ENCODE assay signal across 12 mouse cellular contexts in the genomic region with DNA sequence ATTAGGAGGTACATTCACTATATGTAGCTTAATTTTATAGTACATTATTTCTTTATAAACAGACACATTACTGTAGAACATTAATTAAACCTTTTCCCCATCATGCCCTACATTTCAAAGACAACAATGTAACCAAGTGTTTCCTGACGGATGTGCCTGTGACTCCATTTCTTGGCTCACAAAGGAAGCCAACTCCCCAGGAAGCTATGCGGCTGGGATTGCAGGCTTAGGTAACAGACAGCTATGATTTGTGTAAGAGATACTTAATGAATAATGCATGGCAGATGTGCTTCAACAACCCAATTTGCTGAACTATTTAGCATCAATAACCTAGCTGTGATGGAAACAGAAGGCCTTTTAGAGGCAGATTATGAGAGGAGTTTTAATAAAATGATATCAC.
DNase-seq lines count a peak whose midpoint lies in the region; ATAC-seq and TF ChIP-seq lines count a peak whose summit lies in the region.
"Had no signal": no experiment of that assay in that cellular context is flagged by ENCODE, and none has a peak within 500 bp of the region (broad histone marks: within the 10 kb centered on the region; RNA-seq: fewer than 3 reads in every experiment).

No protein-coding gene starts in this region.

- H3K4me1 ChIP-seq in hindbrain, postnatal 0 days (ENCODE audit: insufficient read depth, low read length), result no peaks in the 10 kb centered on the region
- H3K4me1 ChIP-seq: embryonic facial prominence, embryonic 15.5 days; lung, embryonic 15.5 days had no signal

- WGBS in hindbrain, postnatal 0 days, result 18% methylated on average over 2 of the region's 2 CpGs

- intact Hi-C loops in left cerebral cortex, postnatal 4 days (cut with DNase I), result no loop called here
- intact Hi-C loops in left cerebral cortex, postnatal 25 days (cut with DNase I), result no loop called here

- no peaks in the 10 kb centered on the region for H3K27me3 ChIP-seq in hindbrain, postnatal 0 days (ENCODE audit: insufficient read depth, low read length)
- H3K27me3 ChIP-seq: embryonic facial prominence, embryonic 15.5 days; lung, embryonic 15.5 days had no signal

- no peak overlapping the region for H3K4me2 ChIP-seq in hindbrain, postnatal 0 days (ENCODE audit: low read depth, low read length)
- H3K4me2 ChIP-seq: embryonic facial prominence, embryonic 15.5 days; lung, embryonic 15.5 days had no signal

- DNase-seq in embryo, embryonic 10 days (ENCODE audit: low spot score), result peak; percentile 6
- DNase-seq in embryo, embryonic 9.5 days (ENCODE audit: extremely low spot score), result no peak
- peak; percentile 8 for DNase-seq in left cerebral cortex, postnatal 4 days
- DNase-seq in left cerebral cortex, postnatal 25 days (ENCODE audit: low spot score in 2 of 2), result no peak
- peak; percentile 5 for DNase-seq in NIH3T3 (ENCODE audit: low read depth)
- peak; percentile 30 for DNase-seq in hindbrain, postnatal 0 days (ENCODE audit: low spot score)
- no peak for DNase-seq in urinary bladder, postnatal 10 days (ENCODE audit: low spot score)
- DNase-seq in ovary, postnatal 10 days (ENCODE audit: low spot score), result no peak
- DNase-seq: adrenal gland, postnatal 10 days had no signal

- TF ChIP-seq CTCF in hindbrain, postnatal 0 days (IDR thresholded peaks at IDR 0.05; ENCODE audit: low read depth), result no peak

- H3K9ac ChIP-seq in hindbrain, postnatal 0 days (replicated peaks; ENCODE audit: low read length), result no peak overlapping the region
- H3K9ac ChIP-seq: embryonic facial prominence, embryonic 15.5 days; lung, embryonic 15.5 days had no signal

- no peaks in the 10 kb centered on the region for H3K36me3 ChIP-seq in hindbrain, postnatal 0 days (ENCODE audit: insufficient read depth, low read length)
- H3K36me3 ChIP-seq: embryonic facial prominence, embryonic 15.5 days; lung, embryonic 15.5 days had no signal

- H3K4me3 ChIP-seq in hindbrain, postnatal 0 days (ENCODE audit: low read length), result no peak overlapping the region
- H3K4me3 ChIP-seq: embryonic facial prominence, embryonic 15.5 days; lung, embryonic 15.5 days; myocyte had no signal

- H3K27ac ChIP-seq in hindbrain, postnatal 0 days, result no peak overlapping the region
- H3K27ac ChIP-seq: embryonic facial prominence, embryonic 15.5 days; lung, embryonic 15.5 days had no signal

- no peak for ATAC-seq in hindbrain, postnatal 0 days

- no peaks in the 10 kb centered on the region for H3K9me3 ChIP-seq in hindbrain, postnatal 0 days (ENCODE audit: low read length)
- H3K9me3 ChIP-seq: embryonic facial prominence, embryonic 15.5 days; lung, embryonic 15.5 days had no signal

Comparison
In these comparisons a context has a peak if more than half of its experiments do, and no peak if none do; other contexts are left out.
1. DNase-seq: peak in embryo, embryonic 10 days (single experiment), left cerebral cortex, postnatal 4 days (single experiment), NIH3T3 (single experiment) and hindbrain, postnatal 0 days (single experiment); none in embryo, embryonic 9.5 days (single experiment), left cerebral cortex, postnatal 25 days (0 of 2), urinary bladder, postnatal 10 days (single experiment) and ovary, postnatal 10 days (single experiment).